Mouse (Mus musculus) urinary bladder, postnatal 36 days (tissue): ENCODE data around the gene Btrc.
A peak's percentile ranks its signal among the peaks of the same experiment; 100 is the strongest.

Source experiments
- DNase-seq, 2 experiments: peaks; one replicate each; pipeline ENCODE4 v3.0.0; 2022; ENCODE audit warnings: low spot score in 2 of 2, mixed read lengths in 1 of 2

Btrc gene

GRCm38 (mm10) chr19:45573033-45573432 is 209.5 kb downstream of the Btrc start:
- DNase-seq, result no peak

GRCm38 (mm10) chr19:45573861-45574267 is 210.3 kb downstream of the Btrc start:
- DNase-seq, result peak; percentile 61 to 71

GRCm38 (mm10) chr19:45574339-45574898 is 210.9 kb downstream of the Btrc start:
- DNase-seq, result no peak

- no peak for DNase-seq
These were observed 211.6 kb downstream of the Btrc start for GRCm38 (mm10) chr19:45574941-45575631.

- no peak for DNase-seq
These were observed 212.1 kb downstream of the Btrc start for GRCm38 (mm10) chr19:45575632-45576001.

GRCm38 (mm10) chr19:45577141-45577750 is 213.7 kb downstream of the Btrc start:
- no peak for DNase-seq

- no peak for DNase-seq
These were observed 215.4 kb downstream of the Btrc start for GRCm38 (mm10) chr19:45578976-45579375.

GRCm38 (mm10) chr19:45579416-45579815 is 215.9 kb downstream of the Btrc start:
- DNase-seq, result no peak
